Mouse (Mus musculus) embryonic facial prominence, embryonic 15.5 days (tissue): ENCODE data around the gene Zfp672. TPM values are rescaled to one million over a fixed set of nuclear protein-coding genes. Genes with fewer than 3 reads are reported as not detected.
A peak's percentile ranks its signal among the peaks of the same experiment; 100 is the strongest.

ENCODE experiments used
- ATAC-seq: fragments of 200-750 bp; cut with Nextera tagmentation; 2 replicates; pipeline ENCODE4 v1.8.0; 2017; ENCODE audit warnings: low read depth, moderate TSS enrichment; ENCODE audit not compliant: insufficient number of reproducible peaks, low FRiP score, low TSS enrichment
- H3K27ac ChIP-seq: fragments of 300-500 bp; sonication (generic); replicated peaks from 2 replicates; pipeline ENCODE4 v1.5.1; 2015; ENCODE audit warnings: mild to moderate bottlenecking, inconsistent platforms
- H3K27me3 ChIP-seq: fragments of 300-500 bp; sonication (generic); 2 replicates; pipeline ENCODE4 v1.6.1; 2015; ENCODE audit warnings: inconsistent platforms
- H3K36me3 ChIP-seq: fragments of 300-500 bp; sonication (generic); 2 replicates; pipeline ENCODE4 v1.6.1; 2015; ENCODE audit warnings: mild to moderate bottlenecking, inconsistent platforms
- H3K4me1 ChIP-seq: fragments of 300-500 bp; sonication (generic); 2 replicates; pipeline ENCODE4 v1.6.1; 2015; ENCODE audit warnings: inconsistent platforms
- H3K4me2 ChIP-seq: fragments of 300-500 bp; sonication (generic); replicated peaks from 2 replicates; pipeline ENCODE4 v1.6.1; 2015; ENCODE audit warnings: mild to moderate bottlenecking, inconsistent platforms
- H3K4me3 ChIP-seq: fragments of 300-500 bp; sonication (generic); replicated peaks from 2 replicates; pipeline ENCODE4 v1.5.1; 2015; ENCODE audit warnings: mild to moderate bottlenecking, inconsistent platforms
- H3K9ac ChIP-seq: fragments of 300-500 bp; sonication (generic); 2 replicates; pipeline ENCODE4 v1.6.1; 2015; ENCODE audit warnings: inconsistent platforms
- H3K9me3 ChIP-seq: fragments of 300-500 bp; sonication (generic); replicated peaks from 2 replicates; pipeline ENCODE4 v1.6.1; 2016; ENCODE audit warnings: inconsistent platforms
- WGBS: fragments of 180-500 bp; shearing (Covaris S2); methylation state at CpG from one replicate; pipeline ENCODE4 v1.1.7; 2015; 5-methylcytosine and 5-hydroxymethylcytosine counted together
- polyA plus RNA-seq: library from polyadenylated mRNA; unstranded; fragments of >200 nt; fragmentation: Nextera tagmentation; extraction: Ambion mirVana; gene quantifications from 2 replicates; pipeline ENCODE4 v1.2.1, GENCODE M21; 2015

Zfp672 gene
- polyA plus RNA-seq, 1 experiment from 2014 or later, result 41.0 TPM

- ATAC-seq, result no peak
- Histone ChIP-seq H3K27ac (no peak overlapping the region), H3K4me2 (no peak overlapping the region), H3K36me3 (no peaks in the 10 kb centered on the region), H3K4me3 (no peak overlapping the region), H3K9me3 (no peaks in the 10 kb centered on the region), H3K27me3 (no peaks in the 10 kb centered on the region), H3K9ac (no peak overlapping the region), H3K4me1 (no peaks in the 10 kb centered on the region)
- WGBS, result 56% methylated on average over 10 of the region's 10 CpGs
Observed at GRCm38 (mm10) chr11:58354476-58354875, 24.3 kb upstream of the Zfp672 start.

GRCm38 (mm10) chr11:58353709-58354108, 23.6 kb upstream of the Zfp672 start:
- H3K9ac ChIP-seq, result no peak overlapping the region
- no peaks in the 10 kb centered on the region for H3K27me3 ChIP-seq
- no peak for ATAC-seq
- no peak overlapping the region for H3K4me3 ChIP-seq
- no peak overlapping the region for H3K4me2 ChIP-seq
- no peaks in the 10 kb centered on the region for H3K36me3 ChIP-seq
- H3K27ac ChIP-seq, result no peak overlapping the region
- H3K9me3 ChIP-seq, result no peaks in the 10 kb centered on the region
- H3K4me1 ChIP-seq, result no peaks in the 10 kb centered on the region
- WGBS, result 79% methylated on average over 3 of the region's 3 CpGs

- Histone ChIP-seq H3K9me3 (no peaks in the 10 kb centered on the region), H3K4me1 (no peaks in the 10 kb centered on the region), H3K27me3 (no peaks in the 10 kb centered on the region), H3K4me3 (no peak overlapping the region), H3K36me3 (no peaks in the 10 kb centered on the region), H3K4me2 (no peak overlapping the region), H3K27ac (no peak overlapping the region), H3K9ac (no peak overlapping the region)
- no peak for ATAC-seq
- WGBS, result 60% methylated on average over 7 of the region's 7 CpGs
Observed at GRCm38 (mm10) chr11:58352681-58353548, 22.8 kb upstream of the Zfp672 start.

- no peaks in the 10 kb centered on the region for H3K4me1 ChIP-seq
- no peak overlapping the region for H3K4me2 ChIP-seq
- no peak for ATAC-seq
- H3K4me3 ChIP-seq, result no peak overlapping the region
- H3K27ac ChIP-seq, result no peak overlapping the region
- H3K36me3 ChIP-seq, result peaks cover 13% of the 10 kb centered on the region
- H3K27me3 ChIP-seq, result no peaks in the 10 kb centered on the region
- no peak overlapping the region for H3K9ac ChIP-seq
- 82% methylated on average over 5 of the region's 5 CpGs for WGBS
- no peaks in the 10 kb centered on the region for H3K9me3 ChIP-seq
Observed at GRCm38 (mm10) chr11:58351179-58351578, 21.0 kb upstream of the Zfp672 start.

DNA sequence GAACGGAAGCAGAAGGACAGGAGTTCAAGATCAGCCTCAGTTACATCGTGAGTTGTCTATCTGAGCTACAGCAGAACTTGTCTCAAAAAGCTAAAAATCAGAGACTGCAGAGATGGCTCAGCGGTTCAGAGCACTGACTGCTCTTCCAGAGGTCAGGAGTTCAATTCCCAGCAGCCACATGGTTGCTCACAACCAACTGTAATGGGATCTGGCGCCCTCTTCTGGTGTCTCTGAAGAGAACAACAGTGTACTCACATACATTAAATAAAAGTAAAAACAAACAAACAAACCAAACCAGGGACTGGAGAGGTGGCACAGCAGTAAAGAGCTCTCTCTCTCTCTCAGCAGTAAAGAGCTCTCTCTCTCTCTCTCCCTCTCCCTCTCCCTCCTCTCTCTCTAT, 20.5 kb upstream of the Zfp672 start:
- no peak overlapping the region for H3K4me3 ChIP-seq
- H3K9ac ChIP-seq, result no peak overlapping the region
- H3K27me3 ChIP-seq, result no peaks in the 10 kb centered on the region
- no peaks in the 10 kb centered on the region for H3K4me1 ChIP-seq
- no peak overlapping the region for H3K27ac ChIP-seq
- no peaks in the 10 kb centered on the region for H3K9me3 ChIP-seq
- no peak for ATAC-seq
- peaks cover 18% of the 10 kb centered on the region for H3K36me3 ChIP-seq
- no peak overlapping the region for H3K4me2 ChIP-seq
- 77% methylated on average over 4 of the region's 4 CpGs for WGBS

DNA sequence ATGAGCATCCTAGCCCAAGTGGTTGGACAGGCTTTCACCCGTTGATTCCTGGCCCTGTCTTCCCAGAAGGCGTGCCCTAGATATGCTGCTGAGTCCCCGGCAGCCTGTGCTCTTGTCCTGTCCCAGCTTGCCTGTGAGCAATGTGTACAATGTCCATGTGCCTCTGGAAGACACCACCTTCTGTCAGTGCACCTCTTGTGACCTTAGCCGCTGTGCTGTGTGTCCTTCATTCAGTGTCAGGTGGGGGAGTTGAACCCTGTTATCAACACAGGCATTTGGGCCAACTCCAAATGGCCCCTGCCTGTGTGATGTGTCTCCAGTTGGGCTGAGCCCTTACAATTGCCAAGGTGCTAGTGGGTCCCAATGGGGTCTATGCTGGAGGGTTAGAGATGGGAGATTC, 16.6 kb upstream of the Zfp672 start:
- H3K27ac ChIP-seq, result no peak overlapping the region
- no peaks in the 10 kb centered on the region for H3K4me1 ChIP-seq
- peaks cover 41% of the 10 kb centered on the region for H3K36me3 ChIP-seq
- no peak overlapping the region for H3K9ac ChIP-seq
- no peaks in the 10 kb centered on the region for H3K27me3 ChIP-seq
- WGBS, result 83% methylated on average over 4 of the region's 4 CpGs
- H3K9me3 ChIP-seq, result no peaks in the 10 kb centered on the region
- no peak overlapping the region for H3K4me3 ChIP-seq
- ATAC-seq, result no peak
- no peak overlapping the region for H3K4me2 ChIP-seq

GRCm38 (mm10) chr11:58334746-58335145, 4.6 kb upstream of the Zfp672 start:
- ATAC-seq, result no peak
- Histone ChIP-seq H3K4me3 (no peak overlapping the region), H3K9me3 (no peaks in the 10 kb centered on the region), H3K4me2 (no peak overlapping the region), H3K36me3 (peaks cover 39% of the 10 kb centered on the region), H3K4me1 (peaks cover 20% of the 10 kb centered on the region), H3K27ac (no peak overlapping the region), H3K9ac (no peak overlapping the region), H3K27me3 (no peaks in the 10 kb centered on the region)
- WGBS, result 75% methylated on average over 3 of the region's 3 CpGs

DNA sequence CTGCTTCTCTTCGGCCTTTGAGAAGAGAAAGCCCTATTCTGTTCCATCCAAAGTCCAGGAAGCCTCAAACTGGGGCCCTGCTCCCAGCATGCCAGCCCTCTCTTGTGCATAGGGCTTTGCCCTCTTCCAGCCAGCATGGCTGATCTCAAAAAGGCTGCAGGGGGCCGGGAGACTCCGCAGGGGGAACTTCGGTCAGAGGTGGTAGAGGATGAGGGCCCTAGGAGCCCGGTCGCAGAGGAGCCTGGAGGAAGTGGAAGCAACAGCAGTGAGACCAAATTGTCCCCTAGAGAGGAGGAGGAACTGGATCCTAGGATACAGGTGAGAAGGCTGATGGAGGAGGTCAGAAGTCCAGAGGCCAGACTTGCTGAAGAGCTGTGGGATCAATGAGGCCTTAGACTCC, 1.4 kb upstream of the Zfp672 start:
- H3K36me3 ChIP-seq, result peaks cover 31% of the 10 kb centered on the region
- H3K4me3 ChIP-seq, result peak overlapping the region; percentile 84
- no peaks in the 10 kb centered on the region for H3K27me3 ChIP-seq
- 86% methylated on average over 6 of the region's 6 CpGs for WGBS
- H3K4me2 ChIP-seq, result peak overlapping the region; percentile 90
- no peak overlapping the region for H3K27ac ChIP-seq
- H3K9ac ChIP-seq, result peak overlapping the region; percentile 78
- 0 out of 2 replicates have a peak, but pooled peaks cover 3% of the 10 kb centered on the region for H3K9me3 ChIP-seq
- H3K4me1 ChIP-seq, result peaks cover 32% of the 10 kb centered on the region
- no peak for ATAC-seq

DNA sequence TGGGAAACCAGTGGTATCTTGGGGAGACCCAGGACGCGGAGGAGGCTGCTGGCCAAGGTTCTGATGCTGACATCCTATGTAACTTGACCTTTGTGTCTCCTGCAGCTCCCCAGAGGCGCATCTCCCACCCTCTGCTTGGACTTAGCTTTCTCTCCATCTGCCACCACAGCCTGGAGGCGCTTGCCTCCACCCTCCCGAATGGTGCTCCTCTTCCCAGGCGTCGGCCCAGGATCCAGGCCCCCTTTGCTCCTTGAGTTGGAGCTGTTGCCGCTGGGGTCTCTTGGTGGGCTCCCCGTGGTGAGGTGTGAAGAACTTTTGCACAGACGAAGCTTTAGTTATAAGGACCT, 983 bp upstream of the Zfp672 start:
- Histone ChIP-seq H3K9ac (peak overlapping the region; percentile 78), H3K36me3 (peaks cover 28% of the 10 kb centered on the region; the same call in 1 of the 2 replicates), H3K27me3 (no peaks in the 10 kb centered on the region), H3K27ac (peak overlapping the region; percentile 86), H3K4me3 (peak overlapping the region; percentile 84), H3K4me2 (peak overlapping the region; percentile 90), H3K4me1 (peaks cover 32% of the 10 kb centered on the region), H3K9me3 (0 out of 2 replicates have a peak, but pooled peaks cover 3% of the 10 kb centered on the region)
- 16% methylated on average over 10 of the region's 10 CpGs for WGBS
- ATAC-seq, result no peak

GRCm38 (mm10) chr11:58329906-58330275, 248 bp downstream of the Zfp672 start:
- H3K9me3 ChIP-seq, result 0 out of 2 replicates have a peak, but pooled peaks cover 3% of the 10 kb centered on the region
- peaks cover 32% of the 10 kb centered on the region for H3K4me1 ChIP-seq
- WGBS, result under 1% methylated on average over 21 of the region's 21 CpGs
- peak overlapping the region; percentile 86 for H3K27ac ChIP-seq
- peak; percentile 61; the same call in 1 of the 2 replicates for ATAC-seq
- peak overlapping the region; percentile 88 for H3K9ac ChIP-seq
- H3K4me3 ChIP-seq, result peak overlapping the region; percentile 84
- peak overlapping the region; percentile 90 for H3K4me2 ChIP-seq
- no peaks in the 10 kb centered on the region for H3K27me3 ChIP-seq
- peaks cover 24% of the 10 kb centered on the region; the same call in 1 of the 2 replicates for H3K36me3 ChIP-seq

DNA sequence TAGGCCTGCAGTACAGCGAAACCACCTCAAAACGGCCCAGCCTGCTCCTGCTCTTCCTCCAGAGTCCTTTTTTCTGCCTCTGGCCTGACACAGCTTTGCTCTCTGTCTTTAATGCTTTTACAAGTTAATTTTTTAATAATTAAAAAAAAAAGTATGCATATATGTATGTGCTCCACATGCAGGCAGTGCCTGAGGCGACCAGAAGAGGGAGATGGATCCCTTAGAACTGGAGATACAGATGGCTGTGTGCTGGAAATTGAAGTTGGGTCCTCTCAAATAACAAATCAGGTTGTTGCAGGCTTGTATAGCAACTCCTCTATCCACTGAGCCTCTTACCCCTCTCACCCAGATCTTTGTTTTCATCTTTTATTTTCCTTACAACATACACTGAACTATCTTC, 3.4 kb downstream of the Zfp672 start:
- Histone ChIP-seq H3K4me1 (peaks cover 32% of the 10 kb centered on the region), H3K9me3 (0 out of 2 replicates have a peak, but pooled peaks cover 3% of the 10 kb centered on the region), H3K4me3 (no peak overlapping the region), H3K4me2 (no peak overlapping the region), H3K9ac (no peak overlapping the region), H3K27ac (no peak overlapping the region), H3K36me3 (peaks cover 18% of the 10 kb centered on the region; the same call in 1 of the 2 replicates), H3K27me3 (no peaks in the 10 kb centered on the region)
- WGBS, result 94% methylated on average over 3 of the region's 3 CpGs
- no peak for ATAC-seq
